Mouse (Mus musculus) kidney, postnatal 0 days (tissue): ENCODE measurements around the gene Trp53i13. TPM values are rescaled to one million over a fixed set of nuclear protein-coding genes. Genes with fewer than 3 reads are reported as not detected.

Experiments
- ATAC-seq: fragments of 200-750 bp; cut with Nextera tagmentation; replicated peaks from 2 replicates; pipeline ENCODE4 v1.8.0; 2017; ENCODE audit warnings: low read depth, moderate number of reproducible peaks, moderate TSS enrichment, moderate library complexity; ENCODE audit not compliant: low FRiP score
- DNase-seq: peaks from one replicate; pipeline ENCODE4 v3.0.0-alpha.2; 2016; ENCODE audit warnings: low spot score
- H3K27ac ChIP-seq: fragments of 300-500 bp; sonication (generic); 2 replicates; pipeline ENCODE4 v1.5.1; 2014; ENCODE audit warnings: mild to moderate bottlenecking
- H3K27me3 ChIP-seq: fragments of 300-500 bp; sonication (generic); 2 replicates; pipeline ENCODE4 v1.6.1; 2014; ENCODE audit warnings: low read length, mixed read lengths; ENCODE audit not compliant: insufficient read depth
- H3K36me3 ChIP-seq: fragments of 300-500 bp; sonication (generic); 2 replicates; pipeline ENCODE4 v1.6.1; 2014; ENCODE audit warnings: low read length, mixed read lengths; ENCODE audit not compliant: insufficient read depth
- H3K4me1 ChIP-seq: fragments of 300-500 bp; sonication (generic); replicated peaks from 2 replicates; pipeline ENCODE4 v1.6.1; 2014; ENCODE audit warnings: antibody characterized with exemption, low read length, mixed read lengths; ENCODE audit not compliant: insufficient read depth
- H3K4me2 ChIP-seq: fragments of 300-500 bp; sonication (generic); 2 replicates; pipeline ENCODE4 v1.6.1; 2014; ENCODE audit warnings: mild to moderate bottlenecking, low read length, moderate library complexity, mixed read lengths
- H3K4me3 ChIP-seq: fragments of 300-500 bp; sonication (generic); replicated peaks from 2 replicates; pipeline ENCODE4 v1.5.1; 2014; ENCODE audit warnings: low read depth, low read length
- H3K9ac ChIP-seq: fragments of 300-500 bp; sonication (generic); 2 replicates; pipeline ENCODE4 v1.6.1; 2014; ENCODE audit warnings: low read depth, low read length
- H3K9me3 ChIP-seq: fragments of 300-500 bp; sonication (generic); replicated peaks from 2 replicates; pipeline ENCODE4 v1.6.1; 2016; ENCODE audit warnings: low read length, inconsistent platforms, mixed read lengths
- CTCF ChIP-seq: IDR thresholded peaks from 2 replicates; pipeline ENCODE4 v1.5.1; 2016; ENCODE audit warnings: antibody characterized with exemption, low read depth, mild to moderate bottlenecking, moderate library complexity
- WGBS: fragments of 180-500 bp; shearing (Covaris S2); extraction: QIAGEN DNeasy Blood & Tissue Kit; methylation state at CpG from one replicate; pipeline ENCODE4 v1.1.7; 2014; 5-methylcytosine and 5-hydroxymethylcytosine counted together
- polyA plus RNA-seq: library from polyadenylated mRNA; unstranded; fragments of >200 nt; fragmentation: Nextera tagmentation; extraction: Ambion mirVana; gene quantifications from 2 replicates; pipeline ENCODE4 v1.2.1, GENCODE M21; 2015

The Trp53i13 gene
- polyA plus RNA-seq, 1 experiment from 2014 or later = 34.8 TPM

DNA sequence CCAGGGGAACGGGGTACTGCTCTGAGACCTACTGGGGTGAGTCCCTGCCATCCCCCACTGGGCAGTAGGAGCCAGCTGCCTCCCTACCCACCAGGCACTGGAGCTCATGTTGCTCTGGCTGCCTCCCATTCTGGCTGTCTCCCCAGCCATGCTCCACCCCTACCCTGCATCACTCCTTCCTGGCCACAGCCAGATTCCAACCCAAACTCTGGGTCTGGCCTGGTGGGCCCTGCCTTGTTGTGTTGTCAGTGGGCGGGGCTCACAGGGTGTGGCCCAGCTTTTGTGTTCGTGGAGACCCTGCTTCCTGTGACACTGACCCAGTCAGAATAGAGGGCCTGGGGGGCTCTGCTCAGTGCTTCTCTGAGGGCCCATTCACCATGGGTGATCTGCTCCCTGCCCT lies 12.3 kb downstream of the Trp53i13 start:
- peaks cover 67% of the 10 kb centered on the region for H3K36me3 ChIP-seq
- ATAC-seq = no peak
- no peak overlapping the region for H3K4me2 ChIP-seq
- no peaks in the 10 kb centered on the region for H3K9me3 ChIP-seq
- H3K9ac ChIP-seq = no peak overlapping the region
- TF ChIP-seq CTCF = no peak
- H3K4me3 ChIP-seq = no peak overlapping the region
- no peaks in the 10 kb centered on the region for H3K27me3 ChIP-seq
- H3K4me1 ChIP-seq = peaks cover 4% of the 10 kb centered on the region
- no peak for DNase-seq
- 70% methylated on average over 3 of the region's 3 CpGs for WGBS
- H3K27ac ChIP-seq = no peak overlapping the region

DNA sequence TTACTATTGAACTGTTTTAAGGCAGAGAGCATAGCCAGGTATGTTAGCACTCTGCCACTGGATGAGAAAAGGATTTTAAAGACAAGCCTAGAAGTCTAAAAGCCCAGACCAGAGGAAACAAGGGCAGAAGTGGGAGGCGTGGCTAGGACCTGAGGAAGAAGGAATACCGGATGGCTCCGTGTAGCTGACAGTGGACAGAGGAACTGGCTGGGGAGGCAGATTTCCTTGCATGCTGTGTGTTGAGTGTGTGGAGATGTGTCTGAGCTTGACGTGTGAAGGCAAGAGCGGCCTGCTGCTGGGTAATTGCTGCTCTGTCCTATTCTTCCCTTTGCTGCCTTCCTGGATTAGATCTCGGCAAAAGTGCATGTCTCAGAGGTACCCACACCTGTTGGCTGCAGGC lies 13.3 kb downstream of the Trp53i13 start:
- H3K9ac ChIP-seq = no peak overlapping the region
- H3K36me3 ChIP-seq = peaks cover 67% of the 10 kb centered on the region
- peaks cover 8% of the 10 kb centered on the region for H3K4me1 ChIP-seq
- ATAC-seq (no peak), DNase-seq (no peak)
- H3K27me3 ChIP-seq = no peaks in the 10 kb centered on the region
- no peak for TF ChIP-seq CTCF
- H3K4me2 ChIP-seq = no peak overlapping the region
- 84% methylated on average over 6 of the region's 6 CpGs for WGBS
- no peaks in the 10 kb centered on the region for H3K9me3 ChIP-seq
- H3K4me3 ChIP-seq = no peak overlapping the region
- no peak overlapping the region for H3K27ac ChIP-seq

DNA sequence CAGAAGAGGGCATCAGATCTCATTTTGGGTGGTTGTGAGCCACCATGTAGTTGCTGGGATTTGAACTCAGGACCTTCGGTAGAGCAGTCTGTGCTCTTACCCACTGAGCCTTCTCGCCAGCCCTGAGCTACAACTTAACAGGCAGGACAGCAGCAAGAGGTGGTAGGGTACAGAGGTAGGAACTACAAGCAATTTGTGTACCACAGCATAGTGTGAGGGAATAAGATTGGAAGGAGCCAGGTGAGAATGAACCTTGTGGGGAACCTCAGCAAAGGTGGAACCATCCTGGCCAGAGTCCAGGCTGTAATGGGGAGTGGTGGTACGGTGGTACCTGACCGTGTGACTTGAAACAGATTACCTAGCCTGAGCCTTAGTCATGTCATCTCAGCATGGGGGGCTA lies 13.8 kb downstream of the Trp53i13 start:
- WGBS = 93% methylated on average over 4 of the region's 4 CpGs
- ATAC-seq = no peak

DNA sequence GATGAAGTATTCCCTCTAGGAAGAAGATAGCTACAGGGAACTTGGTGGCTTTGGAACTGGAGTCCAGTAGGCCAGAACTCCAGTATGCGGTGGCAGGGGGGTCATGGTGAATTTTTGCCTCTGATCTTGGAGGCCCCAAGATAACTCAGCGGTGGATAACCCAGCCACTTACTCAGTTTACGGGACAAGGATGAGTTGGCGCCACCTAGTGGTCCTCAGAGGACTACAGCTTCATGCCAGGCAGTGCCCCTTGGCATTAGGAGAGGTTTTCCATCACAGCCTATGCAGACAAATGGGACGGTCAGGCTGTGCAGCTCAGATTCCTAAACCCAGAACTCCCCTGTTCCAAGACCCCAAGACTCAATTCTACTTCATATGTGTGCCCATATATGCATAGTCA lies 14.4 kb downstream of the Trp53i13 start:
- Histone ChIP-seq H3K27me3 (no peaks in the 10 kb centered on the region), H3K4me3 (no peak overlapping the region), H3K4me2 (no peak overlapping the region), H3K4me1 (peaks cover 15% of the 10 kb centered on the region), H3K27ac (0 out of 2 replicates have a peak overlapping the region, but pooled peaks have one; percentile 13), H3K9me3 (no peaks in the 10 kb centered on the region), H3K36me3 (peaks cover 61% of the 10 kb centered on the region), H3K9ac (no peak overlapping the region)
- DNase-seq (peak; percentile 88), ATAC-seq (no peak)
- peak; percentile 86 for TF ChIP-seq CTCF
- WGBS = 27% methylated on average over 5 of the region's 5 CpGs

More for the DNA sequence above, 13.8 kb downstream of the Trp53i13 start:
- Histone ChIP-seq H3K4me1 (peaks cover 13% of the 10 kb centered on the region), H3K9me3 (no peaks in the 10 kb centered on the region), H3K27ac (no peak overlapping the region), H3K4me2 (no peak overlapping the region), H3K9ac (no peak overlapping the region), H3K27me3 (no peaks in the 10 kb centered on the region), H3K4me3 (no peak overlapping the region), H3K36me3 (peaks cover 66% of the 10 kb centered on the region)
- no peak for TF ChIP-seq CTCF
- DNase-seq = no peak

DNA sequence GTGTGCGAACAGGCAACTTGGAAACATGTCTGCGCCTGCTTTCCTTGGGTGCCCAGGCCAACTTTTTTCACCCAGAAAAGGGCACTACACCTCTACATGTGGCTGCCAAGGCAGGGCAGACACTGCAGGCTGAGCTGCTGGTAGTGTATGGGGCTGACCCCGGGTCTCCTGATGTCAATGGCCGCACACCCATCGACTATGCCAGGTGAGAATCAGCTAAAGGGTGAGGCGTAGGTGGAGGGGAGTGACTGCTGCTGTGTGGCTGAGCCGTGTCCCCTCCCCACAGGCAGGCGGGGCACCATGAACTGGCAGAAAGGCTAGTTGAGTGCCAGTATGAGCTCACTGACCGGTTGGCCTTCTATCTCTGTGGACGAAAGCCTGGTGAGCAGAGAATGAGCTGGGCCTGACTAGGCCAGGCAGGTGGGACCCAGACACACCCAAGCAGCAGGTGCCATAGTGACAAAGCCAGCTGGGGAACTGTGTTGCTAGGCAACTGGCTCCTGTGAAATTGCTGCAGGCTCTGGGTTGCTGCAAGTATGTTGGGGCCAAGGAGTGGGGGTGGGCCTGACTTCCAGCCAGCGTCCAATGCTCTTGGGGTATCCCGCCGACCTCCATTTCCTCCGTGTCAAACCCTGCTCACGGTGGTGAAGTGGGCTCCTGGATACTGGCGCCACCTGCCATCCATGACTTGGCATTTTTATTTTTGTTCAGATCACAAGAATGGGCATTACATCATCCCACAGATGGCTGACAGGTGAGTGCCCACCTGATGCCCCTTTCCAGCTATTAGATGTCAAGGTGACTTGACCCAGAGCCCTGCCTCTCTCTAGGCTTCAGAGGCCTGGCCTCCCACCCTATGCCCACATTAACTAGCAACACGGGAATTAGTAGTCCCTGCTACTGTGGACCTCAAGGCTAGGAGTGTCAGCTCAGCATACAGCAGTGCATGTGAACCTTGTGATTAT lies 15.1 kb downstream of the Trp53i13 start:
- Histone ChIP-seq H3K27me3 (no peaks in the 10 kb centered on the region), H3K27ac (0 out of 2 replicates have a peak overlapping the region, but pooled peaks have one; percentile 13), H3K4me1 (peaks cover 15% of the 10 kb centered on the region), H3K9me3 (no peaks in the 10 kb centered on the region), H3K36me3 (peaks cover 53% of the 10 kb centered on the region), H3K4me3 (no peak overlapping the region), H3K9ac (no peak overlapping the region), H3K4me2 (no peak overlapping the region)
- 77% methylated on average over 17 of the region's 17 CpGs for WGBS
- no peak for DNase-seq
- ATAC-seq = no peak
- no peak for TF ChIP-seq CTCF

DNA sequence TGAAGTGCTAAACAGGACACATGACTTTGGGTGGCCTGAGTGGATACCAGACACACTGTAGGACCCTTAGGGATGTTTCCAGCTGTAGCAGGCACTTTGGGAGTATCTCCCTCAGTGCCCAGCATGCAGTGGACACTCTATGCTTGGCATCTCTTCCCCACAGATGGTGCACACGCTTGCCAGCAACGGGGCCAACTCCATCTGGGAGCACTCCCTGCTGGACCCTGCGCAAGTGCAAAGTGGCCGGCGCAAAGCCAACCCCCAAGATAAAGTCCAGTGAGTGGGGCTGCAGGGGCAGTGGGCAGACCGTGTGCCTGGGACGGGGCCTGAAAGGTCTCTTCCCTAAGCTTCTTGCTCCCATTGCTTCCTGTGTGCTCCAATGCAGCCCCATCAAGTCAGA lies 16.4 kb downstream of the Trp53i13 start:
- no peaks in the 10 kb centered on the region for H3K9me3 ChIP-seq
- no peak overlapping the region for H3K4me2 ChIP-seq
- ATAC-seq (no peak), DNase-seq (no peak)
- TF ChIP-seq CTCF = no peak
- H3K9ac ChIP-seq = no peak overlapping the region
- H3K27me3 ChIP-seq = no peaks in the 10 kb centered on the region
- 93% methylated on average over 7 of the region's 7 CpGs for WGBS
- H3K4me3 ChIP-seq = no peak overlapping the region
- H3K4me1 ChIP-seq = peaks cover 26% of the 10 kb centered on the region
- peaks cover 41% of the 10 kb centered on the region for H3K36me3 ChIP-seq
- no peak overlapping the region for H3K27ac ChIP-seq
